Mouse (Mus musculus): ENCODE data around the gene Prkn.

- no peak for TF ChIP-seq CTCF (IDR thresholded peaks at IDR 0.05; ENCODE audit: borderline replicate concordance, insufficient read depth, low read depth, low read length)
- no peak for TF ChIP-seq POLR2A (IDR thresholded peaks at IDR 0.05; ENCODE audit: borderline replicate concordance, insufficient read depth, low read length)
Measured at GRCm38 (mm10) chr17:11483032-11483431, 642.8 kb downstream of the Prkn start.

Data from cerebellum, adult 2 months (tissue).